Mouse (Mus musculus) telencephalon, adult 2 months (tissue): ENCODE measurements around the gene 2010300C02Rik.

Source experiments
- DNase-seq: peaks from one replicate; pipeline ENCODE4 v3.0.0-alpha.2; 2011; ENCODE audit warnings: low read depth, low spot score

Gene 2010300C02Rik

DNA sequence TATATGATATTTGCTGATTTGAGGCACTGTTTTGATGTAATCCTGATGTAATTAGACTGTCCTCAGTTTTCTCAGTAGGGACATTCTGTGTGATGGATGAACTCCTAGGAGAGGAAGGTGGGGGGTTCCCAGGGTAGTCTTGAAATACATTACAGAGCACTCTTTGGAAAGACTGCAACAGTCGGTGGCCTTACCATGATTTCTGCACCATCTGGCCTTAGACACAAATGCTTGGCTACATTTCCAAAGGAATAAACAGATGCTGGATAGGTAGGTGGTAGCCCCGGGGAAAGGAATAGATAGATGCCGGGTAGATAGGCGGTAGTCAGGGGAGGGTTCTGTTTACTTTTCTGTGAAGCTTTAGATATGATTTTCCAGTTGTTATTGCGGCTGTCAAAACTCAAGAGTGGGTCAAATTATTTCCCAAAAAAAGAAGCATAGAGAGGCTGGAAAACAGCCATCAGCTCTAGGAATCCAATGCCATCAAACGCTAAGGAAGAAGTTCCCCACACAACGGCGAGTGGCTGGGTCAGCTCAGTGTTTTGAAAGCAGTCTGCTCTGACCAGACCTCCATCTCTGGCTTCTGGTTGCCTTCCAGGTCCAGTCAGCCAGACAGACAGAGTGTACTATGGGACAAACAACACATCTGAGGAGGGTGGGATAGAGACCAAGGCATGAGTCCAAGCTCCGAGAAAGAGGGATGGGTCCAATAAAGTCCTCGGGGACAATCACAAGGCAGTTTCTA, 147.2 kb downstream of the 2010300C02Rik start:
- DNase-seq: no peak

DNA sequence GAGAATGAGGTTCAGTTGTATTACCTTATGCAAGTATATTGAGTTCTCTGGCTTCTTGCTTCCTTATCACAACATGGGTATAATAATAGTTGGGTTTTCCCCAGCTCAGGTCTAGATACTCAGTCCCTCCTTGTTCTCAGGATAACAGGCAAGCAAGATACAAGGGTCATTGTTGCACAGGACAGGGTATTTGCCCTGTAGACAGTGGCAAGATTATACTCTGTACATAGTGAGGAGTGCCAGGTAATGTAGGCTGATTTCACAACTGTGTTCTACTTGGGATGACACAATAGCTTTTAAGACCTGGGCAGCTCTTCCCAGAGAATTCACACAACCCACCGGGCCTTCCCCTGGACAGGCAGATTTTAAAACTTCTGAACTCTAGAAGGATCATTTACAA, 151.5 kb downstream of the 2010300C02Rik start:
- DNase-seq: no peak

DNA sequence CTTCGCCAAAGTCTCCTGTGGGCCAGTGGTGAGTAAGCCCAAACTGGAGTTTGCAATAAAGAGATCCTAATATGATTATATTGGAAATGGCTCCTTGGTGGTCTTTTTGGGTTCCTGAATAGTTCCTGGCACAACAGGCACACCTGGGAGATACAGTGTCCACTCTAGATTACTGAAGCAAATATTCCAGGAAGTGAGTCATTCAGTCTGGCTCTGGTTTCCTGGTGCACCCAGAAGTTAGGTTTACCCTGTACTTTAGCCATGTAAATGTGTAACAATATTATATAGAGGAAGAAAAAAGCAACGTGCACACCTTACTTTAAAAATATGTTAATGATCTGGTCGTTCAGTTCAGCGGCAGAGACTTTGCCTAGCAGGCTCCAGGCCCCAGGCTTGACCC, 153.1 kb downstream of the 2010300C02Rik start:
- no peak for DNase-seq

- no peak for DNase-seq
Measured at GRCm38 (mm10) chr1:37566344-37566743, 153.5 kb downstream of the 2010300C02Rik start.

DNA sequence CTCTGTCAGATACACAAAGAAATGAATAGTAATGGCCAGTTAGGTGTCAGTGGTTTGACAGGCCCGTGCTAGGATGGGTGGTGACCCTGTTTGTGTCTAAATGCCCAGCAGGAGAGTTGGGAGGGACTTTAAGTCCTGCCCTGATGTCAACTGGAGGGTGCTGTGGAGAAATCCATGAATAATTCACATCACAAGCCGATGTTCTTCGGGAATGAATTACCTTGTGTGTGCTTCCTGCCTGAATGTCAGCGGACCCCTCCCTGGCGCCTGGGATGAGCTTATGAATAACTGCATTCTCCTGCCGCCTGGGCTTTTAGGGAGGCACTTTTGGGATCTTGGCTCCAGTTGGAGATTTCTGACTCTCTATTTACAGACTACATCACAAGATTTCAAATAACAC, 154.5 kb downstream of the 2010300C02Rik start:
- DNase-seq: no peak

DNA sequence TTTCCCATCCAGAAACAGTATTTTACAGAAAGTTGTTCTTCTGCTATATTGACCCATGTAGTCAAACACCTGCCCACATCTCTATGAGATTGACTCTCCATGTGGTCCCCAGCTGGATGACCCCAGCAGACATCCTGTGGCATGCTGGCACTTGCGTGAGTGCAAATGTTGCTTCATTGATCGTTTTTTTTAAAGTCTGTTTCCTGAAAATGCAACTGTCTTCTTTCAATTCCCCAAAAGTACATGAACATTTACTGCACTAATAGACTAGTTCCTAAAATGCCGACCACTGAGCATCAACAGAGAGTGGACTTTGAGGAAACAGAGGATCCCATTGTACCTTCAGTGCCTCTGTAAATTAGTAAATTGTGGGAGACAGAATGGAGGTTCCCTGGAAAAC, 157.9 kb downstream of the 2010300C02Rik start:
- DNase-seq: no peak
